Comparison of ENCODE assay signal across 9 mouse cellular contexts in the genomic region with DNA sequence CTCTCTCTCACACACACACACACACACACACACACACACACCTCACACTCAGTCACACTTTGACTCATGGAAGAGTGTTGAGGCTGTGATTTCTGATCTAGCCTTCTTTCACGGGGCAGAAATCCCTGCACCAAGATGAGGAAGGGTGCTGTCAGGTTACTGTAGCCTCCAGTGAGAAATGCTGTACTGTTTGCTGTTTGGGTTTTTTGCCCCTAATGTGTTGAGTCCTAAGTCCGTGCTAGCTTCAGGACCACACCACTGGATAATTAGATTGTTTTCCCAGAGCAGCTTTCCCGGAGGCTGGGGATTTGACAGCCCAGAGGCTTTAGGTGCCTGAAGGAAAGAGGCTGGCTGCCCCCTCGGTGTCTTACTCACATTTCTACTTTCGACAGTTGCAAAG. TPM values are rescaled to one million over a fixed set of nuclear protein-coding genes. Genes with fewer than 3 reads are reported as not detected.
DNase-seq lines count a peak whose midpoint lies in the region; ATAC-seq and TF ChIP-seq lines count a peak whose summit lies in the region.
"Had no signal": no experiment of that assay in that cellular context is flagged by ENCODE, and none has a peak within 500 bp of the region (broad histone marks: within the 10 kb centered on the region; RNA-seq: fewer than 3 reads in every experiment).

No protein-coding gene starts in this region.

- H3K9ac ChIP-seq in neural tube, embryonic 11.5 days (ENCODE audit: low read length): no peak overlapping the region; the same call in 1 of the 2 replicates

- H3K9me3 ChIP-seq in neural tube, embryonic 11.5 days (ENCODE audit: control insufficient read depth, low read length): no peaks in the 10 kb centered on the region

- DNase-seq in gastrocnemius, adult 2 months: no peak
- no peak for DNase-seq in gastrocnemius, adult 8-10 months (ENCODE audit: low spot score in 2 of 2)
- DNase-seq in neural tube, embryonic 11.5 days (ENCODE audit: low spot score): no peak
- DNase-seq in neural tube, embryonic 10.5 days (ENCODE audit: extremely low spot score, low spot score): no peak
- no peak for DNase-seq in MN1 (ENCODE audit: low spot score)
- DNase-seq in urinary bladder, adult 18-20 months (ENCODE audit: low spot score in 2 of 2): no peak

- H3K36me3 ChIP-seq in neural tube, embryonic 11.5 days (ENCODE audit: control insufficient read depth, insufficient read depth, low read length): no peaks in the 10 kb centered on the region

- peak overlapping the region; percentile 72 for H3K4me3 ChIP-seq in gastrocnemius, adult 2 months
- peak overlapping the region; percentile 46 for H3K4me3 ChIP-seq in neural tube, embryonic 11.5 days (ENCODE audit: low read depth, low read length)

- peak overlapping the region; percentile 87 for H3K4me2 ChIP-seq in neural tube, embryonic 11.5 days (ENCODE audit: low read depth)

- intact Hi-C loops in gastrocnemius, adult 2 months (cut with DNase I): loop anchor here (5.0 kb wide), 1 partner anchor 251 kb away; no protein-coding TSS in a partner anchor

- ATAC-seq in neural tube, embryonic 11.5 days (ENCODE audit: insufficient read depth, low FRiP score, low TSS enrichment): 0 out of 2 replicates have a peak, but pooled peaks have one; percentile 2
- peak; percentile 3; the same call in 1 of the 2 replicates for ATAC-seq in megakaryocyte, adult 5-6 weeks (ENCODE audit: poor library complexity, severe bottlenecking)
- ATAC-seq in inflammation-experienced regulatory T-cells, adult 6 months: no peak
- ATAC-seq: Patski had no signal

- 0 out of 2 replicates have a peak, but pooled peaks cover 3% of the 10 kb centered on the region for H3K4me1 ChIP-seq in neural tube, embryonic 11.5 days (ENCODE audit: control insufficient read depth, insufficient read depth, low read length)

- H3K27me3 ChIP-seq in neural tube, embryonic 11.5 days (ENCODE audit: control insufficient read depth, insufficient read depth, low read length): no peaks in the 10 kb centered on the region
- H3K27me3 ChIP-seq: Patski had no signal

- TF ChIP-seq CTCF in gastrocnemius, adult 2 months (IDR thresholded peaks at IDR 0.05): no peak

- H3K27ac ChIP-seq in gastrocnemius, adult 2 months: peak overlapping the region; percentile 76; the same call in 1 of the 2 replicates
- no peak overlapping the region for H3K27ac ChIP-seq in neural tube, embryonic 11.5 days (ENCODE audit: low read depth, low read length)

- WGBS in neural tube, embryonic 11.5 days: 6% methylated on average over 5 of the region's 5 CpGs

RNA-seq across cellular contexts. Expression of gene Ptgfr, which starts 1.0 kb away (rescaled TPM):
- total RNA-seq in gastrocnemius, adult 2 months (2021): 1 to 10 TPM; 1.3 to 2.2 TPM
- 1 to 10 TPM; 1.5 to 2.4 (median 2.1) TPM for total RNA-seq in gastrocnemius, adult 8-10 months (2022)
- polyA plus RNA-seq in neural tube, embryonic 11.5 days (2014; fragmentation: Nextera tagmentation; extraction: Ambion mirVana): 2.1 and 3.2 TPM in 2 replicates
- not detected in 2 replicates for total RNA-seq in megakaryocyte, adult 5-6 weeks (2015)
- total RNA-seq in megakaryocyte, adult 5-6 weeks (2017): 0.12 and 0.18 TPM in 2 replicates
- not detected for polyA plus RNA-seq in inflammation-experienced regulatory T-cells, adult 6 months (2017; shearing (Covaris generic))
